Mouse (Mus musculus) hematopoietic stem cell, adult 5-6 weeks (primary cell): Measurements from ENCODE around the gene Adcy9. TPM values are rescaled to one million over a fixed set of nuclear protein-coding genes. Genes with fewer than 3 reads are reported as not detected.

Experiments used
- ATAC-seq, 2 experiments: fragments of 125-278 bp in 1 of 2; replicated peaks in 1 of 2; 2 replicates each; pipeline ENCODE4 v1.8.0; 2016 to 2017; ENCODE audit warnings: inconsistent platforms in 2 of 2, mild to moderate bottlenecking in 2 of 2, moderate number of reproducible peaks in 2 of 2, low read depth in 1 of 2, moderate TSS enrichment in 1 of 2; ENCODE audit not compliant: low FRiP score in 2 of 2, poor library complexity in 2 of 2, severe bottlenecking in 2 of 2, insufficient read depth in 1 of 2, low TSS enrichment in 1 of 2
- total RNA-seq: library from RNA; stranded (forward); fragments of 172-1452, 232-1000 nt; gene quantifications from 2 replicates; pipeline ENCODE4 v1.2.3, GENCODE M21; 2017

Gene Adcy9
- 13.1 and 16.7 TPM in 2 replicates for total RNA-seq

DNA sequence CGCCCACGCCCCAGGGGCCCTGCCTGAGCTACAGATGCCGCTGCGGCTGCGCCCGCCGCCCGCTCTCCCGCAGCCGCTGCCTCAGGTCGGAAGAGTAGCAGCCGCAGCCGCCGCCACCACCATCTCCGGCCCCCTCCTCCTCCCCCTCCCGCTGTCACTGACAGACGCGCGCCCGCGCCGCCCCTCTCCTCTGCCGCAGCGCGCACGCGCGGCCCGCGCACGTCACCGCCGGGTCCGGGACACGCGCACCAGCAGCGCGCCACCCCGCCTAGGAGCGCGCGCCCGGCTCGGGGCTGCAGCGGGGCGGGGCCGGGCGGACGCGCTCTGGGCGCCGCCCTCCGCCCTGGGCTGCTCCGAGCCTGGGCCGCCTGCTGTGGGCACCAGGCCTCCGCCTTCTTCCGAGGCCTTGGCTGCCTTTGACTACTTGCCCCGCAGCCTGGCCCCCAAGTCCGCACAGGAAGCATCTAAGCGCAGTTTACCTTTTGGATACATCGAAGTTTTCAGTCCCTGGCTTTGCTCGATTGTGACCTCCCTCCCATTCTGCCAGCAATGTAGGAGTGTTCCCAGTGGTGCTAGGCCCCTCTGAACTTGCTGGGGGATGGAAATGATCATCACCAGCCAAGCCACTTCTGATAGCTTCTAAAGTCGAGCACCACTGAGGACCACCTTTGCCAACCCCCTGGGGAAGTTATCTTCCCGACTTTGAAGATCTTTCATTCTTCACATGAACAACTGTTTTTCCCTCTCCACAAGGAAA is at the start of gene Adcy9:
Gene Adcy9, minus strand, starts transcription at position 201 of the 757 bp plus-strand sequence.
- ATAC-seq, result peak; percentile 73 to 77

GRCm38 (mm10) chr16:4469599-4470352 is 49.5 kb upstream of the Adcy9 start:
- ATAC-seq, result peak in 1 of 2 experiments; percentile 68; a peak in 3 of 4 replicates

- peak; percentile 27 to 37; a peak in 2 of 4 replicates for ATAC-seq
These were observed 44.3 kb upstream of the Adcy9 start for GRCm38 (mm10) chr16:4464529-4465089.

DNA sequence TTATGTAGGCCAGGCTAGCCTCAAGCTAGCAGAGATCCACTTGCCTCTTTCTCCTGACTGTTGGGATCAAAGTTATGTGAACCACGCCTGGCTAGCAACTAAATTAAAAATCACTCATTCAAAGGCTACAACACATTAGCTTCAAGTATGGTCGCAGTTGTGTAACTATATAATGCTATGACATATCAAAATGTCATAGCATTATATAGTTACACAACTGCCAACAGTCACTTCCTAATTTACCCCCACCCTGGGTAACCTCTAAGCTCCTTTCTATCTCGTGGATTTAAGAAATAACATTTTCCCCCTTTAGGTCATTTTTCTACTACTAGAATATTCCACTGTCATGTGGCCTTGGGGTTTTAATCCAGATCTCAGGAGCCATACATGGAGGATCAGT is 37.6 kb upstream of the Adcy9 start:
- no peak for ATAC-seq

DNA sequence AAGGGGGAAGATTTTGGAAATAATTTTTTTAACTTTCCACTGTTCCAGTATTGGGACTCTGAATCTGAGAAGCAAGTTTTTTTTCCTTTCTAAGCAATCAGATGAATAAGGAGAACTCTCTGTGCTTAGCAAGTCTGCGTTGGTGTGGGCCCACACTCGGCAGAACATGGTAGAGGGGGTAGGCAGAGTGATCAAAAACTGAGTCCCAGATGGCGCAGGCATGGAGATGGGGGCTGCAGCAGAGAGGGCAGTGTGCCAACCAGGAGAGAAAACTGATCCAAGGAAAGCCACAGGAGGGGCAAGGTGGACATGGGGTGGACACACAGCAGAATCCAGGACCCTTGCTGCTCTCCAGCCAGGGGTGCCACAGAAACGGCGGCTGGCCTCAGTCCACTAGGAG is 36.1 kb upstream of the Adcy9 start:
- ATAC-seq, result no peak

GRCm38 (mm10) chr16:4455693-4456092 is 35.4 kb upstream of the Adcy9 start:
- ATAC-seq, result 0 out of 4 replicates have a peak, but pooled peaks of 1 of the 2 experiments have one; percentile 15

DNA sequence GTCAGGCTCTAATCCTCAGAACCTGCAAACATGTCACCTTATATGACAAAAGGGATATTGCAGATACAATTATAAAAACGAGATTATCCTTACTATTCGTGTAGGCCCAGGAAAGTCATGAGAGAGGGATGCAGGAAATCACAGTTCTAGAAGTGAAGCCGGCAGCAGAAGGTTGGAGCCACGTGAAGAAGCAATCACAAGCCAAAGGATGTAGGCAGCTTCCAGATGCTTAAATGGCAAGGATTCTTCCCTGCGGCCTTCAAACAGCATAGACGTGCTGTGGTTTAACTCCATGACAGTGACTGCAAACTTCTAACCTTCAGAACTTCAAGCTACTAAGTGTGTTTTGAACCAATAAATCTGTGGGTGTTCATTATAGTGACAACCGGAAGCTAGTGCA is 34.3 kb upstream of the Adcy9 start:
- no peak for ATAC-seq

- no peak for ATAC-seq
These were observed 29.1 kb upstream of the Adcy9 start for GRCm38 (mm10) chr16:4449418-4449817.

DNA sequence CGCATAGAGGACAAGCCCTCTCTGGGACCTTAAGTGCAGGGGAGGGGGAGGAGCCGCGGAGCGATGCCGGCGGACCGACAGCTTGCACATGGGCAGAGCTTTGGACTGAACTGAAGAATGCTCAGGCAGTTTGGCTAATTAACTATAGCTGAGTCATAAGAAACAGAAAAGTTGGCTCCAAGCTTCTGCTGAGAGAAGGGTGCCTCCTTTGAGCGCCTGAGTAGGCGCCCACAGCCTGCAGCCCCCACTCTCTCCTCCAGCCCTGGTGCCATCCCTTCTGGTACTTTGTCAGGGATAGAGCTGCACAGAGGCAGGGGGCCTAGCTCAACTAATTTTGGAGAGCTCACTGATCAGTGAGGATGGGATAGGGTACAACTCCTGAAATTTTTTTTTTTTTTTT is 27.9 kb upstream of the Adcy9 start:
- peak; percentile 37 to 56 for ATAC-seq

DNA sequence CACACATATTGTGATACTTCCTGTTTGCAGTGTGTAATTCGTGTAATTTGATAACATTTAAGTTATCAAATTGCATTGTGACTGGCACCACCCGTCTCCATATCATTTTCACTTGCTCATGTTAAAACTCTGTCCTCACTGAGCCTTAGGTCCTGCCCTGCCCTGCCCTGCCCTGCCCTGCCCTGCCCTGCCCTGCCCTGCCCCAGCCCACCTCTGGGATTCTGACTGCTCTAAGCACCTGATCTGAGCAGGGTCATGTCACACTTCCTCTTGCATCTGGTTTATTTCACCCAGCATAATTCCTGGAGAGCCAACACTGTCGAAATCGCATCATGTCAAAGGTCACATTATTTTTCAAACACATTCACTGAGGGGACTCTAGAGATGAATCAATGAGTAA is 26.1 kb upstream of the Adcy9 start:
- no peak for ATAC-seq

DNA sequence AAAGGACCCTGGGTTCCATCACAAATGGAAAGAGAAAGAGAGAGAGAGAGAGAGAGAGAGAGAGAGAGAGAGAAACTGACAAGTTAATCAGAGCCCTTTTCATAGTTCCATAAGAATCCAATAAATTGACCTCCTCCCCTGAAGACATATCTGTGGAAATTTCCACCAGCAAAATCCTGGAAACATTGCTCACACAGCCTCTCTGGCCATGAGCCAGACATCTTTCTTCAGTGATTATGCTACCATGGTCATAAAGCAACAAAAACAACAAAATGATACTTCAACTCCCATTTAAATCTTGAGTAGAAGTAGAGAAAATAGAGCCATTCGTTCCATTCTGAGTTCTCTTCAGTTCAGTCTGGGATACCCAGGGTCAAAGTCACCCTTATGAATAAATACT is 24.1 kb upstream of the Adcy9 start:
- ATAC-seq, result no peak

DNA sequence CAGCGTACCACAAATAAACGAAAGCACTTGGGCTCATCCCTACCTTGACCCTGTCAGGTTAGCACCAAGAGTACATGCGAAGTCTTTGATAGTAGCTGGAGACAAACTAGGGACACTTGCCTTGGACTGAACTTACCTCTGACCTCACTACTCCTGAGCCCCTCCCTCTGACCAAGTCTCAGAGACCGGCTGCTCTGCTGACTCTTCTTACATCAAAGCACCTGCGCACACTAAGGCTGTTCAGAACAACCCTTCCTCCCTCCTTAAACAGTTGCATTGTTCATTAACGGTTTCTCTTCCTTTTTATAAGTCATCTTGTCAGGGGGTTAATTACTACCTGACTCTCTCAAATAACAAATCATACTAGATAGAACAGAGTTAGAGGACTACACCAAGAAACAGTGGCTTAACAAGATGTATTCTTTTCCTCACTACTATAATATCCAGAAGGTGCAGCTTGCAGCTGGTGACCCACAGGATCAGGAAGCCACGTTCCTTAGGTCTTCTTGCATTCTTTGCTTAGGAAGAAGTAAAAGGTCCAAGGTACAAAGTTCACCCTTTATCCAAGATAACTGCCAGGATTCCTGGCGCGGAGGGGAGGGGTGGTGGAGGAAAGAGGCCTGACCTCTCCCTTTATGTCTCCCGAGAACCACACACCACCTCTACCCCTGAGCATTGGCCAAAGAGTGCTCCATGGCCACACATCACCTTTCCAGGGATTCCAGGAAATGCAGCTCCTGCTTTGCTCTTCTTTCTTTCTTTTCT is 19.2 kb upstream of the Adcy9 start:
- ATAC-seq, result no peak

DNA sequence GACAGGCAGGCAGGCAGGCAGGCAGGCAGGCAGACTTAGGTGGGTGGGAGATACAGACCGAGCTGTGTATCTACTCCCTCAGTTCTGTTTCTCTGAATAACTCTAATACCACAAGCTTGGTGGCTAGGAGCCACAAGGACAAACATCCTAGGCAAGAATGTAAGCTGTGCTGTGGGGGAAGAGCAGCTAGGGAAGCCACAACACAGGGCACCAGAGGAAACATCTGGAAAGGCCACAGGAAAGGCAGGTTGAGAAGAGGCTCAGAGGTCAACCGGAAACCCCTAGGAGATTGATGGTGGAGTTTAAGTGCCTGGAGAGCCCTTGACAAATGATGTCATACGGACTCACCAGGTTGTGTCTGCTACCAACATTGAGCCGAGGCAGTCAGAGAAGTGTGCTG is 16.4 kb upstream of the Adcy9 start:
- peak; percentile 92 to 96 for ATAC-seq

- no peak for ATAC-seq
These were observed 15.1 kb upstream of the Adcy9 start for GRCm38 (mm10) chr16:4435371-4435770.

- no peak for ATAC-seq
These were observed 11.5 kb upstream of the Adcy9 start for GRCm38 (mm10) chr16:4431841-4432240.

GRCm38 (mm10) chr16:4431013-4431412 is 10.7 kb upstream of the Adcy9 start:
- ATAC-seq, result no peak

DNA sequence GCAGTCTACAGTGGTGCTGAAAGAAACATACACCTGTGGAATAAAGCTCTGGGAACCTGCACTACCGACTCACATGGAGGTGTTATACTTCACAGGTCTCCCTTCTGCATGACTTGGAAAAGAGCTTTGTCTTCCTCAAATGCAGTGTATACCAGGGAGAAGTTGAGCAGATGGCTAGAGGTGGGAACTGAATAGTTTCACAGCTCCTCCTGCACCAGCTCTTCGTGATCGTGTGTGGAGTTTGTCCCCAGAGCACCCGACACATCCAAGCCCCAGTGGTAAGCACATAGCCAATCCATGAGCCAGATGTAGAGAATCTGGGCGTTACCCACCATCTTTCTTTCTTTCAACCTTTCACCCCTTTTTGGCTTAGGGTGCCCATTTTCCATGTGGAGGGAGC is 9.9 kb upstream of the Adcy9 start:
- no peak for ATAC-seq
